Mouse (Mus musculus): ENCODE measurements at regions not wholly inside any gene's neighbourhood (a gene's known extent, or its start where the extent isn't known, plus 50 kb on each side); places are given as distances from the start of the nearest gene placed in this dataset.

- TF ChIP-seq EP300 (IDR thresholded peaks at IDR 0.05; ENCODE audit: insufficient read depth, low read depth, low read length) (no peak), POLR2A (IDR thresholded peaks at IDR 0.05; ENCODE audit: insufficient read depth, low read length) (no peak), CTCF (IDR thresholded peaks at IDR 0.05; ENCODE audit: low read depth, low read length) (no peak)
These were observed 164.3 kb downstream of the Bmp2 start for GRCm38 (mm10) chr2:133716243-133716642.

All from ES-Bruce4 (cell line).